Mouse (Mus musculus): ENCODE measurements around the gene Ccdc186. TPM values are rescaled to one million over a fixed set of nuclear protein-coding genes. Genes with fewer than 3 reads are reported as not detected.

Gene Ccdc186
- polyA plus RNA-seq, 1 experiment from 2014 or later, result 28.8 TPM

DNA sequence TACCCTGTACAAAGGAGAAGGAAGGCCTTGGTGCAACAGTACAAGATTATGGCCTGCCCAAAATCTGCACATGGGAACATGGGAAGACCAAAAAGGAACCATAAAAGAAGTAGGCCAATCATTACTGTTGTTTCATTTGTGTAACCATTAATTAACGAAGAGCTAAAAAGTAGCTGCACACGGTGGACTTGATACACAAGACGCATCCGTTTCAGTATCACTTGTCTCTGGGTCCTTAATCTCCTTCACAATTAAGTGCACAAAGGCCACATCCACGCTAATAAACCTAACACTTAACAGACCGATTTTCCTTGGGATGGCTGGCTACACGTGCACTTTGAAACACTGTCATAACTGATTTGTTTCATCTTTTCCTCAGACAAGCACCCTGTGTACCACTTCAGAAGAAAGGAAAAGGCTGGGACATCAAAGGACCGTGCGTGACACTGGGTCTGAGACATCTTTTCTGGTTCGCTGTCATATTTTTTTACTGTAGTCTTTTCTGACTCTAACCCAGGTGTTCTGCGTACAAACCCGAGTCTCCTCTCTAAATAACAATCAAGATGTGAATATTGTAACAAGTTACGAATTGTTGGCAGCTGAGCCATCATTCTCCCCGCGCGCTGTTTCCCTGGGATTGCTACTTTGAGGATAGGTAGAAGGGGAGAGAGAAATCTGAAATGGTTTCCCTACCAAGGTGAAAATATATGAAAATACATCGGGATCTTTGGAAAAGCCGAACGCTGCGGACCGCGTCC, 771 bp downstream of the Ccdc186 start:
- H3K4me2 ChIP-seq (replicated peaks), result peak overlapping the region; percentile 66
- 5% methylated on average over 22 of the region's 22 CpGs for WGBS

DNA sequence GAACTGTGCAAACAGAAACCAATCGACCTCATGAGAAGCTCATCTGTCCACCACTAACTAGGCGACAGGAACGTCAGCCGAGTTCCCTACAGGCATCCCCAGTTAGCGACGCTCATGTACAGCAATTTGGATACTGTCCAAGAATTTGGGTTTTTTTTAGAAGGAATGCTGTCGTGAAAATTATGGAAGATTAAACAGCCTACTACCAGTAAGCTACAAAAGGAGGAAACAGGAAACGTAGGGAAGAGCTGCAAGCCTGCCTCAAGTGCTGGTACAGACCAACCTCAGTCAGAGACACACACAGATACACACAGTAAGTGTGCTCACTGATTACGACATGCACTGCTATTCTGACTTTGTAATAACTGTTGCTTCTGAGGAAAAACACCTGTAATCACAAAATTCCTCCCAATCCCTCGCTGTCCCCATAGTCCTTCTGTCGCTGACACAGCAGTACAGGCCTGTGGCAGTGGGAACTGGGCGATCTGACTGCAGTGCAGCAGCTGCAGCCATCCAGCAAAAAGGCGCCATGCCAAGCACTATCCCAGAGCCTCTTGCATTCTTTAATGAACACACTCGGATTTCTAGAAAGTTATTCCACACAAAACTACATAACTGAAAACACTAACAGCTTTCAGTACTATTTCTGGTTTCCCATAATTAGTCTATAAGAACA, 4.0 kb downstream of the Ccdc186 start:
- WGBS, result 68% methylated on average over 14 of the region's 14 CpGs
- H3K36me3 ChIP-seq, result peaks cover 3% of the 10 kb centered on the region; the same call in 1 of the 2 replicates
- no peak for ATAC-seq
- H3K9ac ChIP-seq (replicated peaks), result no peak overlapping the region
- H3K27ac ChIP-seq, result no peak overlapping the region
- H3K4me3 ChIP-seq (replicated peaks), result no peak overlapping the region
- 0 out of 2 replicates have a peak, but pooled peaks cover under 1% of the 10 kb centered on the region for H3K27me3 ChIP-seq
- H3K4me2 ChIP-seq (replicated peaks), result no peak overlapping the region
- no peaks in the 10 kb centered on the region for H3K9me3 ChIP-seq
- H3K4me1 ChIP-seq (replicated peaks), result peaks cover 56% of the 10 kb centered on the region

More for the DNA sequence above, 771 bp downstream of the Ccdc186 start:
- H3K36me3 ChIP-seq, result no peaks in the 10 kb centered on the region
- H3K27me3 ChIP-seq, result peaks cover 17% of the 10 kb centered on the region; the same call in 1 of the 2 replicates
- peaks cover 45% of the 10 kb centered on the region for H3K4me1 ChIP-seq (replicated peaks)
- H3K4me3 ChIP-seq (replicated peaks), result peak overlapping the region; percentile 84
- no peaks in the 10 kb centered on the region for H3K9me3 ChIP-seq
- peak overlapping the region; percentile 89 for H3K9ac ChIP-seq (replicated peaks)
- no peak for ATAC-seq
- peak overlapping the region; percentile 88 for H3K27ac ChIP-seq

DNA sequence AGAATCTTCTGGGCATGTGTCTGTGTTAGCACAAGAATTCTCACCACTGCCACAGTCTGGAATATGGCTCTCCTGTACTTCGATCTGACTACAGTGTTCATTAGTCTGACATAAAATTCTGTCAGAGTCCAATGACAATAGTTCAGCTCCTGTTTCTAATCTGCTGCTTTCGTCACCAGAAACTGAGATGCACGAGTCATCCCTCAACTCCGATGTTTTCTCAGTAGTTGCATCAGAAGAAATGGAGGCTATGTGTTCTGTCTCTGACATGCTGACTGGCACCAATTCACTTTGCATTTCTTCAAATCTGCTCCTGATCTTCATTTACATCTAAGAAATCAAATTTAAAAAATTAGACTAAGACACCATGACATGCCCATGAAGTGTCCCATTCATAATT, 8.6 kb downstream of the Ccdc186 start:
- Histone ChIP-seq H3K4me3 (replicated peaks) (no peak overlapping the region), H3K36me3 (peaks cover 10% of the 10 kb centered on the region; the same call in 1 of the 2 replicates), H3K4me2 (replicated peaks) (no peak overlapping the region), H3K27ac (no peak overlapping the region), H3K9ac (replicated peaks) (no peak overlapping the region), H3K4me1 (replicated peaks) (peaks cover 30% of the 10 kb centered on the region), H3K9me3 (no peaks in the 10 kb centered on the region), H3K27me3 (no peaks in the 10 kb centered on the region)
- 89% methylated on average over 4 of the region's 4 CpGs for WGBS
- ATAC-seq, result no peak

DNA sequence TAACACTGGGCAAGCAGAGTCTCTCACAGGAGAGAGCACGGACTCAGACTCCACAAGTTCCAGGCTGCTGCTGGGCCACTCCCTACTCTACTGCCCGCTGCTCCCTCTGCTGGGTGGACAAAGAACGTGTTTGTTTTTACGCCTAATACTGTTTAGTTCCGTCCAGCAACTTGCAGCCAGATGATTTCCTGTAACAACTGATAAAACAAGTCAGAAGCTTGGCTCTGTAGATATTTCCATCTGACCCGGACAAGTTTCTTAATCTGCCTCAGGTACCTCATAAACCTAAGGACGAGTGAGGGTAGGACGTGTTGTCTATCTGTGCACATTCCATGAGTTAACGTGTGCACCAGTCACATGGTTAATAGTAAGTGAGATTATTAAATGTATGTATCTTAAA, 10.4 kb downstream of the Ccdc186 start:
- Histone ChIP-seq H3K36me3 (peaks cover 26% of the 10 kb centered on the region), H3K27me3 (no peaks in the 10 kb centered on the region), H3K9ac (replicated peaks) (no peak overlapping the region), H3K4me1 (replicated peaks) (peaks cover 15% of the 10 kb centered on the region), H3K9me3 (no peaks in the 10 kb centered on the region), H3K4me2 (replicated peaks) (no peak overlapping the region), H3K4me3 (replicated peaks) (no peak overlapping the region), H3K27ac (no peak overlapping the region)
- 44% methylated on average over 9 of the region's 9 CpGs for WGBS
- 0 out of 2 replicates have a peak, but pooled peaks have one; percentile 53 for ATAC-seq

DNA sequence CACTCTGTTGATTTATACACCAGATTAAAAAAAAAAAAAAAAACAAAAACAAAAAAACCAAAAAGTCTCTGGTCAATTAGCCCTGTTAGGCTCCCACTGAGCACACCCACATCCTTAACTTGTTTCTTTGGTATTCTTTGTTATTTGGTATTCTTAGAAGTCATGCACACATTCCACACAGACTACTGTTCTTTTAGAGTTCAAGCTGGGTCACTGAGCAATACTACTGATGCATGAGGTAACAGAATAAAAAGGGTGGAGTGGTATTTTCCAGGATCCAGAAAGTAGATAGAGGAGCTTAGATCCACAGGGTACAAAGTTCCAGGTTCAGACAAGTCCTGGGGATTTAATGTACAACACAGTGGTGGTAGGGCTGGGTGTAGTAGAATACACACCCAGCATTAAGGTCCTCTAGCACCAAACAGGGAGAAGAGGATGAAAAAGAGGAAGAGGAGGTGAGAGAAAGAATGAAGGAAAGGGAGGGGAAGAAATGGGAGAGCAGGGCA, 11.3 kb downstream of the Ccdc186 start:
- Histone ChIP-seq H3K9me3 (no peaks in the 10 kb centered on the region), H3K27me3 (no peaks in the 10 kb centered on the region), H3K4me2 (replicated peaks) (no peak overlapping the region), H3K4me3 (replicated peaks) (no peak overlapping the region), H3K36me3 (peaks cover 34% of the 10 kb centered on the region), H3K27ac (no peak overlapping the region), H3K4me1 (replicated peaks) (peaks cover 6% of the 10 kb centered on the region; the same call in 1 of the 2 replicates), H3K9ac (replicated peaks) (no peak overlapping the region)
- ATAC-seq, result no peak

DNA sequence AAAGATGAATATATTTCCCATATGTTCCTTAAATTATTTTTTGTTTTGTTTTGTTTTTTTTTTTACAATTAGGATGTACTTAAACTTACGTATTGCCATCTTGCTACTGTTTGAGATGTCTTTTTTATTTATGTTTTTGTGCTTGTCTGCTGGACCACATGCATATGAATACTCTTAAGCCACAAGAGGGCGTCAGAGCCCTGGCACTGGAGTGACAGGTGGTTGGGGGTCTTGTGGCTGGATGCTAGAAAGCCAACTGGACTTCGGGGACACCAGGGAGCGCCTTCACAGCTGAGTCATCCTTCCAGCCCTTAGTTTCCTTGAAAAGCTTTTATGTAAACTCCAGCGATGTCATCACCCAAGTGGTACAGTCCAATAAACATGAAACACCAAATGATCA, 13.2 kb downstream of the Ccdc186 start:
- Histone ChIP-seq H3K36me3 (peaks cover 46% of the 10 kb centered on the region), H3K4me2 (replicated peaks) (no peak overlapping the region), H3K4me1 (replicated peaks) (no peaks in the 10 kb centered on the region), H3K9me3 (no peaks in the 10 kb centered on the region), H3K9ac (replicated peaks) (no peak overlapping the region), H3K27me3 (no peaks in the 10 kb centered on the region), H3K27ac (no peak overlapping the region), H3K4me3 (replicated peaks) (no peak overlapping the region)
- WGBS, result 57% methylated on average over 5 of the region's 5 CpGs
- no peak for ATAC-seq

DNA sequence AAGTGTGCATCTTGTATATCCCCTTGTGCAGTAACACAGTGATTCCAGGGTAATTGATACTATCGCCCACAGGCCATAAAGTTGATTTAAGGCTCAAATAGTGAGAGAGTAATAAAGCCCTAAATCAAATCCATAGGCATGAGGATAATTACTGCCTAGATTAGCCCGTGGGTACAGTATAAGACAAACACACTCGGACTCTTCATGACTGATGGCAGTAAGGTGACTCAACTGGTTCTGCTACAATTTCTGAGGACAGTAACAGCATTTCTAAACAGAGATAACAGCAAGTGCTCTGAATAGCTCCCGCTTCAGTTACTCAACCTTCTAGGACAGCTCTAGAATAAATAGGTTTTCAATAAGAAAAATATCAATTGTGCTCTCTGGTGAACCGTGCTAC, 14.9 kb downstream of the Ccdc186 start:
- Histone ChIP-seq H3K9ac (replicated peaks) (no peak overlapping the region), H3K4me2 (replicated peaks) (no peak overlapping the region), H3K9me3 (no peaks in the 10 kb centered on the region), H3K4me3 (replicated peaks) (no peak overlapping the region), H3K27ac (no peak overlapping the region), H3K4me1 (replicated peaks) (no peaks in the 10 kb centered on the region), H3K27me3 (no peaks in the 10 kb centered on the region), H3K36me3 (peaks cover 48% of the 10 kb centered on the region)
- no peak for ATAC-seq
- WGBS, result 94% methylated on average over 5 of the region's 5 CpGs

DNA sequence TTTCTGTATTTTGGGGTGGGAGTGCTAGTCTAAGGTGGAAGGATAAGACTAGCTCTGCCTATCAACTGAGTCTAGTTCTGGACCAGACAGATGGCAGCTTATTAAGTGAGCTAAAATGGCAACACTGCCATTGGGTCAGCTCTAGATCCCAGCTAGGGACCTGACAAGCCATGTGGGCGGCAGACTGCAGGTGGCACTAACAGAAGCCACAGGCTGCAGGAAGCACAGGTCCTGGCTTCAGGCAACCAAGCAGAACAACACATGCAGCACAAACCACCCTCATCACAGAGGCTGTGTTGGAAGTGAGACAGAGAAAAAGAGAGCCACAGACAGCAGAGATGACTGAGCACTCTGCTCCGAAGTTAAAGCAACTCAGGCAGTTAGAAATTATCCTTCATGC, 16.6 kb downstream of the Ccdc186 start:
- H3K9me3 ChIP-seq, result no peaks in the 10 kb centered on the region
- no peaks in the 10 kb centered on the region for H3K27me3 ChIP-seq
- H3K4me2 ChIP-seq (replicated peaks), result no peak overlapping the region
- no peaks in the 10 kb centered on the region for H3K4me1 ChIP-seq (replicated peaks)
- no peak for ATAC-seq
- peaks cover 65% of the 10 kb centered on the region for H3K36me3 ChIP-seq
- no peak overlapping the region for H3K4me3 ChIP-seq (replicated peaks)
- no peak overlapping the region for H3K27ac ChIP-seq
- H3K9ac ChIP-seq (replicated peaks), result no peak overlapping the region
- WGBS, result 87% methylated on average over 2 of the region's 2 CpGs

DNA sequence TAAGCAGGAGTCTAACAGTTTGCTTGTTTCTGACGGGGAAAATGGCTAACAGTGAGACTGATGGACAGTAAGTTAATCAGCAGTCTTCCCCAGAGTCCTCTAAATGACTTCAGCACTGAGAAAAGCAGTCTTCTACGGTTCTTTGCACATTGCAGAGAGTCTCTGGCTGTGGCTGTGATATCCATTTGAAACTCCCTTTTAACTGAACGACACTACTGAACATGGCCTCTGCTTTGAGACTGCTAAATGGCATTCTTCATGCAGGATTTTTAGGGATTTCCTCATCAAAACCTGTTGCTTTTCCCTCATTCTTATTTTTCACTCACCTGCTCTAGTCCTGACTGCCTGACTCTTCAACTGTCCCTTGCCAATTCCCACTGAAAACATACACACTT, 19.6 kb downstream of the Ccdc186 start:
- no peak overlapping the region for H3K4me2 ChIP-seq (replicated peaks)
- no peaks in the 10 kb centered on the region for H3K9me3 ChIP-seq
- no peak overlapping the region for H3K4me3 ChIP-seq (replicated peaks)
- H3K36me3 ChIP-seq, result peaks cover 81% of the 10 kb centered on the region
- no peak overlapping the region for H3K9ac ChIP-seq (replicated peaks)
- no peaks in the 10 kb centered on the region for H3K27me3 ChIP-seq
- WGBS, result 82% methylated on average over 3 of the region's 3 CpGs
- H3K4me1 ChIP-seq (replicated peaks), result no peaks in the 10 kb centered on the region
- no peak for ATAC-seq
- H3K27ac ChIP-seq, result no peak overlapping the region; the same call in 1 of the 2 replicates

DNA sequence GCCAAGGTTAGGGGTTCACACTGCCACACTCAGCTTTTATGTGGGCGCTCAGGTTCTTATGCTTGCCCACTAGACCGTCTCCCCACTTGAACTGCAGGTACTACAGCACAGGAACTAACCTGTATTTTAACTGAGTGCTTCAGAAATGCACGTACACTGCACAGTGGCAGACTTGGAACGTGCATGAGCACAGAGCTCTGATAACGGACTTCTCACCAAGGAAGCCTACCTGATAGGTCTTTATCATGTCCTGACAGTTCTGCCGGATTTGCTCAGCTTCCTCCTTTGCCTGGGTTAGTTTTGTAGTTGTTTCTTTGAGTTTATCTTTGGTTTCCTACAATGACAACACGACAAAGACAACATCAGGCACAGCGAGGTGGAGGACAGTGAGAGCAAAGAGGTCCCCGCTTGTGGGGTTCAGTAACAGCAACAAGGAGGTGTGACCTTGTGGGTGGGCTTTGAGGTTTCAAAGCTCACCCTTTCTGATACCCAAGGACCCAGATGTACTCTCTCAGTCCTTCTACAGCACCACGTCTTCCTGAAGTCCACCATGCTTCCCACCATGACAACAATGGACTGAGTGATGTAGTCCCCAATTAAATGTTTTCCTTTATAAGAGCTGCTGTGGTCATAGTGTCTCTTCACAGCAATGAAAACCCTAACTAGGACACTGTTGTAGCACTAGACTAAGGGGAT, 20.2 kb downstream of the Ccdc186 start:
- H3K27me3 ChIP-seq, result no peaks in the 10 kb centered on the region
- no peak for ATAC-seq
- no peaks in the 10 kb centered on the region for H3K4me1 ChIP-seq (replicated peaks)
- H3K9me3 ChIP-seq, result no peaks in the 10 kb centered on the region
- 94% methylated on average over 10 of the region's 10 CpGs for WGBS
- no peak overlapping the region for H3K27ac ChIP-seq
- H3K4me2 ChIP-seq (replicated peaks), result no peak overlapping the region
- no peak overlapping the region for H3K4me3 ChIP-seq (replicated peaks)
- H3K9ac ChIP-seq (replicated peaks), result no peak overlapping the region
- peaks cover 79% of the 10 kb centered on the region for H3K36me3 ChIP-seq

DNA sequence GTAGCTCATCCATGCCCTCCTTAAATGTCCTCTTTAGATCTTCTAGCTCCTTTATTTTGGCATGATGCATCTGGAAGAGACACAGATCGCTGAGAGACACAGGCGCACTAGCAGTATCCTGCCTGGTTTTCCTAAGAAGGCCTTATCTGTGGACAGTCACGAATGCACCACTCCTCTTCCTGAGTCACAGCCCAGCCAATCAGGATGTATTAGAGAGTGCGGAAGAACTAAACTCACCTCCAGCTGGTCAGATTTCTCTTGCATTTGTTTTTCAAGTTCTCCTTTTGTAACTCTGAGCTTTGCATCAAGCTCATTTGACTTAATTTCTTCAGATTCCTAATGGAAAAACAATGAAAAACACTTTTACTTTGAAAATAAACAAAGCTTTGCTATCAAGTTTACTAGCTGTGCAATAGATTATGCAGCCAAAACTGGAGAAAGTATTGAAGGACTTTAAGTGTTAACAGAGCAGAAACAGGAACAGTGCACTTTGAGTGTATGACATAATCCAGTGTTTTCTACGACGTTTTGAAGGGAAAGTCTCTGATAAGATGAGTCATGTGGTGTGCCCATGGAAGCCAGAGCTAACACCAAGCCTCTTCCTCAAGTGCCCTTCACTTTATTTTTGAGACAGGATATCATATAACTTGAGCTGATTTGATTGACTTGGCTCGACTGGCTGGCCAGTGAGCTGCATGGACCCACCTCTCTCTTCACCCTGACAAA, 20.9 kb downstream of the Ccdc186 start:
- H3K4me2 ChIP-seq (replicated peaks), result no peak overlapping the region
- 90% methylated on average over 7 of the region's 7 CpGs for WGBS
- H3K27me3 ChIP-seq, result no peaks in the 10 kb centered on the region
- H3K9ac ChIP-seq (replicated peaks), result no peak overlapping the region
- H3K4me1 ChIP-seq (replicated peaks), result no peaks in the 10 kb centered on the region
- peaks cover 81% of the 10 kb centered on the region for H3K36me3 ChIP-seq
- H3K4me3 ChIP-seq (replicated peaks), result no peak overlapping the region
- H3K27ac ChIP-seq, result no peak overlapping the region
- no peak for ATAC-seq
- H3K9me3 ChIP-seq, result no peaks in the 10 kb centered on the region

All from midbrain, embryonic 13.5 days (tissue).